Mouse (Mus musculus): ENCODE measurements around the gene Ocel1.
A peak's percentile ranks its signal among the peaks of the same experiment; 100 is the strongest.

The Ocel1 gene

DNA sequence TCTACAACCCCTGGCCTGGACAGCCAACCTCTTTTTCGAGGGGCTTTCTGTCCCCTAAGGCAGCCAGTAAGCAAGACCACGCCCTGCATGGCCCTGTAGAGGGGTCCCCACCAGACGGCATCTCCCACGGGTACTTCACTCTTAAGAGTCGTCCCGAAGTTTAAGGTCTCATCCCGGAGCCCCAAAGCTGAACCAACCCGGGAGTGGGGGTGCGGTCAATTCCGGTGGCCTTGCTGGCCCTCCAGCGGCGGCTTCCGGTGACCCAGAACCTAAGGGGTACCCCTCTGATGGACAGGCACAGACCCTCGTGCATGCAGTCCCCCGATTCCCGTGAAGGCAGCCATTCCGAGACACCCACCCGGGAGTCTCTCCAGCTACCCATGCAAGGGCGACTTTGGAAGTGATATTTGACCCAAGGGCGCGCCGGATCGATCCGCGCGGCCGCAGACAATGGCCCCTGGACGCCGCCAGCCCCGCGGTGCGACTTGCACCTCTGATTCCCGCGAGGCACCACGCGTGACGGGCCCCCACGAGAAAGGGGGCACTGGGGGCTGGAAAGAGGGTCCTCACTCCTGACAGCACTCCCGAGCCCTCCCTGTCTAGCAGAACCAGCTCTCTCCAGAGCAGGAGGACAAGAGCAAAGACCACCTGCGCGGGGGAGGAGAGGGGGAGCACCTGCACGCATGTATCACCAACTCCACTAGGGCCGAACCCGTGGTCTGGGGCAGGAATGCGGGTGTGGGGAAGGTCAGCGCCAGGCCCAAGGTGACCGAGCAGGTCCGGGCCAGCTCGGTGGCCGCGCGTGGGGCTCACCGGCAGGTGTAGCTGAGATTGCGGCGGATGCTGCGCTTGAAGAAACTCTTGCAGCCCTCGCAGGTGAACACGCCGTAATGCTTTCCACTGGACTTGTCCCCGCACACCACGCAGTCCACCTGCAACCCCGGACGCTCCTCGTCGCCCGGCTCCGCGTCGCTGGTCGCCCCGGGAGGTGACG is 9.4 kb downstream of the Ocel1 start:
- no peak for DNase-seq

- peak; percentile 51 for DNase-seq
These were observed 10.4 kb downstream of the Ocel1 start, which contains the start of gene Nr2f6 for GRCm38 (mm10) chr8:71381421-71381970. Nr2f6 (minus strand) TSS chr8:71381960.

- peak; percentile 76 for DNase-seq
These were observed 11.2 kb downstream of the Ocel1 start for GRCm38 (mm10) chr8:71381971-71382961.

GRCm38 (mm10) chr8:71383396-71383795 is 12.3 kb downstream of the Ocel1 start:
- no peak for DNase-seq

- DNase-seq, result no peak
These were observed 12.8 kb downstream of the Ocel1 start for GRCm38 (mm10) chr8:71383860-71384259.

DNA sequence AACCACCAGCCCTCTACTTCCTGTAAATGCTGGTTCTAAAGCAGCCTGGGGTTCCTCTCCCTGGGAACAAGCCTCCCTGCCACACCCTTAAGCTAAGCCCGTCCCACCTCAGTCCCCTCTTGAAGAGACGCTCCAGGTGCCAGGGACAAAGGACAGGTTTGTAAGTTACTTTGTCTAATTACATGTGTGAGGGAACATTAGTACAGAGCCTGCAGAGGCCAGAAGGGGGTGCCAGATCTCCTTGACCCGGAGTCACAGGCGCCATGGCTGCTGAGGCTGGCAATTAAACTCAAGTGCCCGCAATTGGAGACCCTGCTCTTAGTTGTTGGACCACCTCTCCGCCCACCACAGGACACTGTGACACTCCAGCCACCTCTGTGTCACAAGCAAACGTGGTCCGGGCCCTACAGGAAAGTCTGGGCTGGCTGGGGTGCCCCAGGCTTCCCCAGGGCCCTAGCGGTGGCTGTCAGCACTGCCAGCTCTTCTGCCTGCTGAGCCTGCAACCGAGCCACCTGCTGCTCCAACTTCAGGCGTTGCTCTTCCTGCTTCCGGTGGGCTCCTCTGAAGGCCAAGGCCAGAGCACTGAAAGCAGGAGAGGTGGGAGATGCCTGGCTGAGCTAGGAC is 14.2 kb downstream of the Ocel1 start:
- no peak for DNase-seq

- DNase-seq, result no peak
These were observed 17.2 kb downstream of the Ocel1 start for GRCm38 (mm10) chr8:71388267-71388666.

GRCm38 (mm10) chr8:71391696-71392095 is 20.6 kb downstream of the Ocel1 start:
- no peak for DNase-seq

DNA sequence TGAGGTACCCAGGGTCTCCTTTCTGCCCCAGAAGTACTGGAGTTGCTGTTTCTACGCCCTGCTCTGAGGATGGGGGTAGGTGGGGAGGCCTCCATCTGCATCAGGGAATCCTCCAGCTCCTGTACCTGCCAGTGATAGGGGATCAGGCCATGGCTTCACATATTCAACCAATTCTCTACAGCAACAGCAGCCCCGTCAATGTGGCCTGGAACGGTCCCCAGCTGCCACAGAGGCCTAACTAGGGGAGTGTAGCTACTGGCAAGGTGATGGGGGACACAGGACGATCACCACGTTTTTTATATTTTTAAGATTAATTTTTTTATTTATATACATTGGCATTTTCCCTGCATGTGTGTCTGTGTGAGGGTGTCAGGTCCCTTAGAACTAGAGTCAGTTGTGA is 21.3 kb downstream of the Ocel1 start:
- no peak for DNase-seq

- peak; percentile 36 for DNase-seq
These were observed 21.8 kb downstream of the Ocel1 start for GRCm38 (mm10) chr8:71392871-71393270.

GRCm38 (mm10) chr8:71394481-71394880 is 23.4 kb downstream of the Ocel1 start:
- DNase-seq, result no peak

DNA sequence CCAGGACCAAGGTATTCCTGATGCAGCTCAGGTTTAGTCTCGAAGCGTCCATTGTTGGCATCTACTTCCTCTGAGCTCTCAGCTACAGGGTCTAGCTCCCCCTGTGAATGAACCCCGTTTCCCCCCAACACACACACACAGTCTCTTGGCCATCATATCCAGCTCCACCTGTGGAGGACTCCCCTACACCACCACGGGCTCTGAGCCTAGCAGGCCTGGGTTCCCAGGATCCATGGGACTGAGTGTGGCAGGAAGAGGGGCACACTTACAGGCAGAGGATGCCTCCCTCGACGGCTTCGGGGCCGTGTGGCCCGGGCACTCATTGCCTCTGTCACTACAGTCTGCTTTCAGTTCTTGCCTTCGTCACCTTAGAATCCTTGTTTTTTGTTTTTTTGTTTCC is 24.0 kb downstream of the Ocel1 start:
- DNase-seq, result no peak

DNA sequence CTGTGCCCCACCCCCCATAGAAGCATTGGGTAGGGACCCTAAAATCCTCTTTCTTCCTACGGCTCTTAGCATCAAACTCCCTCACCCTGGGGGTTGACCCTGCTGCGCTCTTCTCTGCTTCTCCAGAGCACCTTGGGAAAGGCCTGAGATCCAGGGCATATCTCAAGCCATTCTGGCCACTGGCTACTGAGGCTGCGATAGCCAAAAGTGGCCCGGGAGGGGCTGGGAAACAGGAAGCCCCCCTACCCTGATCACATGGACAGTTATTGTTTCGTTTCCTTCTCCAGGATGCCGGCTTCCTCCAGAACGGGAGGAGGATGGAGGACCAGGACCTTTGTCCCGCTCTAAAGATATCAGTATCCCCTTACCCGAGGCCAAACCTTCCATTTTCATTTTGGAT is 24.5 kb downstream of the Ocel1 start, which contains the start of gene Ushbp1:
Ushbp1 (minus strand) TSS at position 174 of the 400 bp plus-strand sequence.
- no peak for DNase-seq

- DNase-seq, result peak; percentile 91
These were observed 25.7 kb downstream of the Ocel1 start, which contains the start of gene Babam1 for GRCm38 (mm10) chr8:71396639-71397305. Babam1 (plus strand) TSS chr8:71396861.

GRCm38 (mm10) chr8:71397701-71398100 is 26.6 kb downstream of the Ocel1 start:
- no peak for DNase-seq

- DNase-seq, result no peak
These were observed 29.7 kb downstream of the Ocel1 start for GRCm38 (mm10) chr8:71400826-71401225.

- no peak for DNase-seq
These were observed 30.4 kb downstream of the Ocel1 start for GRCm38 (mm10) chr8:71401454-71401853.

- DNase-seq, result no peak
These were observed 31.4 kb downstream of the Ocel1 start for GRCm38 (mm10) chr8:71402446-71402964.

DNA sequence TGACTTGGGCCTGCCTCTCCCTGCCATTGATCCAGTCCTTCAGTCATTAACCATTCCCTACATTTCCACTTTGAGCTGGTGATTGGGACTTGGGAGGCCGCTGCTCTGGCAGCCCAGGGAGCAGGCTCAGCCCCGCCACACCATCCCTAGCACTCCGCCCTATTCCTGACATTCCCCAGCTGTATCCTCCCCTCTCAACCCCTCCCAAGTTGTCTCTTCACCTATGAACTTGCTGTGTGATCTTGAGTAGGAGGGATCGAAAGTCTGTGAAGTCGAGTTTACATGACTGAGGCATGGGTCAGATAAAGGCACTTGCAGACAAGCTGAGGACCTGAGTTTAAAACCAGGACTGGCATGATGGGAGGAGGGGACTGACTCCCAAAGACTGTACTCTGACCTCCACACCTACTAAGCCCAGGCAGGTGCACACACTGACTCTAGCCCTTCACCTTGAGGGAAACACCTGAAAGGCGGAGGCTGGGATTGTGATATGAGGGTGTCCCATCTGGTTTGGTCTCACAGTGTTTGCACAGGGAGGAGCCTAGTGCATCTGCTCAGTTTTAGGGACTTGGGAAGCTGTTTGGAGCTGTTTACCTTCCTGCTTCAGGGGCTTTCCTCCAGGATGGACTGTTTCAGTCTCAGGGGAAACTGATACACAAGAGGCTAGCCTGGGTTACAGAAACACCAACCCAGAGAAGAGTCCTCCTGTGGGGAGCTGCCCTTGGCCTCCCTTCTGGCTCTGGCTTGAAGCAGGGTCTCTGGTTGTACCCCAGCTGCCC is 32.2 kb downstream of the Ocel1 start:
- DNase-seq, result no peak

DNA sequence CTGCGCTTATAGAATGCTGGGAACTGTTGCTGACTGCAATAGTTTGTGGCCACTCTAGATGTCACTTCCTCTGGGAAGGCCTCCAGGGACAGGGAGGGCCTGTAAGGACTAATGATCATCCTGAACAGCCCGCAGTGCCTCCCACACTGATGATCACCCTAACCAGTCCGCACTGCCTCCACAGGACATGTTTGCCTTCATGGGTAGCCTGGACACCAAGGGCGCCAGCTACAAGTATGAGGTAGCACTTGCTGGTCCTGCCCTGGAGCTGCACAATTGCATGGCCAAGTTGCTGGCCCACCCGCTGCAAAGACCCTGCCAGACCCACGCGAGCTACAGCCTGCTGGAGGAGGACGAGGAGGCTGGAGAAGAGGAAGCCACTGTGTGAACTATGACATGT is 32.9 kb downstream of the Ocel1 start:
- DNase-seq, result no peak

- no peak for DNase-seq
These were observed 33.9 kb downstream of the Ocel1 start for GRCm38 (mm10) chr8:71404951-71405351.

Measured in thymus, postnatal 14 days (tissue).